Mouse (Mus musculus): Measurements from ENCODE around the gene Atg4d.

Atg4d gene

GRCm38 (mm10) chr9:21273520-21274228, 8.6 kb downstream of the Atg4d start:
- TF ChIP-seq NANOG (IDR thresholded peaks at IDR 0.05; ENCODE audit: borderline replicate concordance, low read length) (no peak), CTCF (conservative IDR thresholded peaks at IDR 0.05; ENCODE audit: low read length) (no peak), POU5F1 (IDR thresholded peaks at IDR 0.05; ENCODE audit: borderline replicate concordance, low read length) (no peak)
- H3K4me1 ChIP-seq (replicated peaks; ENCODE audit: low read depth, low read length), result peaks cover 63% of the 10 kb centered on the region
- H3K9me3 ChIP-seq (ENCODE audit: low read length), result peaks cover 6% of the 10 kb centered on the region; the same call in 1 of the 2 replicates
- peaks cover 100% of the 10 kb centered on the region for H3K36me3 ChIP-seq (ENCODE audit: insufficient read depth, low read length)
- no peak overlapping the region for H3K4me3 ChIP-seq (replicated peaks; ENCODE audit: low read length)
- H3K27me3 ChIP-seq (ENCODE audit: insufficient read depth, low read length), result no peaks in the 10 kb centered on the region

- Histone ChIP-seq H3K4me1 (replicated peaks; ENCODE audit: low read depth, low read length) (peaks cover 68% of the 10 kb centered on the region), H3K27me3 (ENCODE audit: insufficient read depth, low read length) (no peaks in the 10 kb centered on the region), H3K9me3 (ENCODE audit: low read length) (peaks cover 6% of the 10 kb centered on the region; the same call in 1 of the 2 replicates), H3K4me3 (replicated peaks; ENCODE audit: low read length) (no peak overlapping the region), H3K36me3 (ENCODE audit: insufficient read depth, low read length) (peaks cover 100% of the 10 kb centered on the region)
- TF ChIP-seq POU5F1 (IDR thresholded peaks at IDR 0.05; ENCODE audit: borderline replicate concordance, low read length) (no peak), NANOG (IDR thresholded peaks at IDR 0.05; ENCODE audit: borderline replicate concordance, low read length) (no peak), CTCF (conservative IDR thresholded peaks at IDR 0.05; ENCODE audit: low read length) (no peak)
These were observed 9.2 kb downstream of the Atg4d start for GRCm38 (mm10) chr9:21274336-21274735.

GRCm38 (mm10) chr9:21275013-21275710, 10.1 kb downstream of the Atg4d start:
- Histone ChIP-seq H3K9me3 (ENCODE audit: low read length) (peaks cover 6% of the 10 kb centered on the region; the same call in 1 of the 2 replicates), H3K4me1 (replicated peaks; ENCODE audit: low read depth, low read length) (peaks cover 74% of the 10 kb centered on the region), H3K36me3 (ENCODE audit: insufficient read depth, low read length) (peaks cover 100% of the 10 kb centered on the region), H3K4me3 (replicated peaks; ENCODE audit: low read length) (no peak overlapping the region), H3K27me3 (ENCODE audit: insufficient read depth, low read length) (no peaks in the 10 kb centered on the region)
- no peak for TF ChIP-seq POU5F1 (IDR thresholded peaks at IDR 0.05; ENCODE audit: borderline replicate concordance, low read length)
- TF ChIP-seq NANOG (IDR thresholded peaks at IDR 0.05; ENCODE audit: borderline replicate concordance, low read length), result no peak
- TF ChIP-seq CTCF (conservative IDR thresholded peaks at IDR 0.05; ENCODE audit: low read length), result no peak

- Histone ChIP-seq H3K27me3 (ENCODE audit: insufficient read depth, low read length) (no peaks in the 10 kb centered on the region), H3K9me3 (ENCODE audit: low read length) (peaks cover 6% of the 10 kb centered on the region; the same call in 1 of the 2 replicates), H3K36me3 (ENCODE audit: insufficient read depth, low read length) (peaks cover 99% of the 10 kb centered on the region), H3K4me1 (replicated peaks; ENCODE audit: low read depth, low read length) (peaks cover 72% of the 10 kb centered on the region), H3K4me3 (replicated peaks; ENCODE audit: low read length) (no peak overlapping the region)
- no peak for TF ChIP-seq POU5F1 (IDR thresholded peaks at IDR 0.05; ENCODE audit: borderline replicate concordance, low read length)
- TF ChIP-seq CTCF (conservative IDR thresholded peaks at IDR 0.05; ENCODE audit: low read length), result no peak
These were observed 10.6 kb downstream of the Atg4d start for GRCm38 (mm10) chr9:21275727-21276126.

- no peak for TF ChIP-seq POU5F1 (IDR thresholded peaks at IDR 0.05; ENCODE audit: borderline replicate concordance, low read length)
- no peak for TF ChIP-seq NANOG (IDR thresholded peaks at IDR 0.05; ENCODE audit: borderline replicate concordance, low read length)
- TF ChIP-seq CTCF (conservative IDR thresholded peaks at IDR 0.05; ENCODE audit: low read length), result no peak
- Histone ChIP-seq H3K4me3 (replicated peaks; ENCODE audit: low read length) (no peak overlapping the region), H3K36me3 (ENCODE audit: insufficient read depth, low read length) (peaks cover 99% of the 10 kb centered on the region), H3K27me3 (ENCODE audit: insufficient read depth, low read length) (no peaks in the 10 kb centered on the region), H3K4me1 (replicated peaks; ENCODE audit: low read depth, low read length) (peaks cover 68% of the 10 kb centered on the region), H3K9me3 (ENCODE audit: low read length) (peaks cover 6% of the 10 kb centered on the region; the same call in 1 of the 2 replicates)
These were observed 11.2 kb downstream of the Atg4d start for GRCm38 (mm10) chr9:21276307-21276706.

- TF ChIP-seq POU5F1 (IDR thresholded peaks at IDR 0.05; ENCODE audit: borderline replicate concordance, low read length), result no peak
- no peak for TF ChIP-seq NANOG (IDR thresholded peaks at IDR 0.05; ENCODE audit: borderline replicate concordance, low read length)
- TF ChIP-seq CTCF (conservative IDR thresholded peaks at IDR 0.05; ENCODE audit: low read length), result no peak
- Histone ChIP-seq H3K27me3 (ENCODE audit: insufficient read depth, low read length) (no peaks in the 10 kb centered on the region), H3K36me3 (ENCODE audit: insufficient read depth, low read length) (peaks cover 99% of the 10 kb centered on the region), H3K4me3 (replicated peaks; ENCODE audit: low read length) (no peak overlapping the region), H3K4me1 (replicated peaks; ENCODE audit: low read depth, low read length) (peaks cover 58% of the 10 kb centered on the region), H3K9me3 (ENCODE audit: low read length) (peaks cover 6% of the 10 kb centered on the region; the same call in 1 of the 2 replicates)
These were observed 12.7 kb downstream of the Atg4d start for GRCm38 (mm10) chr9:21277776-21278175.

- H3K27me3 ChIP-seq (ENCODE audit: insufficient read depth, low read length), result no peaks in the 10 kb centered on the region
- peaks cover 62% of the 10 kb centered on the region for H3K4me1 ChIP-seq (replicated peaks; ENCODE audit: low read depth, low read length)
- H3K36me3 ChIP-seq (ENCODE audit: insufficient read depth, low read length), result peaks cover 84% of the 10 kb centered on the region
- H3K4me3 ChIP-seq (replicated peaks; ENCODE audit: low read length), result no peak overlapping the region
- TF ChIP-seq CTCF (conservative IDR thresholded peaks at IDR 0.05; ENCODE audit: low read length) (peak; percentile 35), NANOG (IDR thresholded peaks at IDR 0.05; ENCODE audit: borderline replicate concordance, low read length) (no peak)
- H3K9me3 ChIP-seq (ENCODE audit: low read length), result no peaks in the 10 kb centered on the region
These were observed 18.5 kb downstream of the Atg4d start for GRCm38 (mm10) chr9:21283591-21283990.

GRCm38 (mm10) chr9:21283994-21284393, 18.9 kb downstream of the Atg4d start:
- TF ChIP-seq NANOG (IDR thresholded peaks at IDR 0.05; ENCODE audit: borderline replicate concordance, low read length) (no peak), CTCF (conservative IDR thresholded peaks at IDR 0.05; ENCODE audit: low read length) (no peak), POU5F1 (IDR thresholded peaks at IDR 0.05; ENCODE audit: borderline replicate concordance, low read length) (no peak)
- no peak overlapping the region for H3K4me3 ChIP-seq (replicated peaks; ENCODE audit: low read length)
- no peaks in the 10 kb centered on the region for H3K9me3 ChIP-seq (ENCODE audit: low read length)
- H3K4me1 ChIP-seq (replicated peaks; ENCODE audit: low read depth, low read length), result peaks cover 62% of the 10 kb centered on the region
- H3K36me3 ChIP-seq (ENCODE audit: insufficient read depth, low read length), result peaks cover 84% of the 10 kb centered on the region
- no peaks in the 10 kb centered on the region for H3K27me3 ChIP-seq (ENCODE audit: insufficient read depth, low read length)

Measured in E14TG2a.4 (cell line).